Mouse (Mus musculus) spleen, embryonic (tissue): Measurements from ENCODE around the gene Nfyc.

Source experiments
- CTCF ChIA-PET: fragments of 350-600 bp; sonication (Branson Sonifier 250); formaldehyde crosslinking; loops from one replicate; lab custom pipeline; 2022; lab: Charles Lee

Nfyc gene

DNA sequence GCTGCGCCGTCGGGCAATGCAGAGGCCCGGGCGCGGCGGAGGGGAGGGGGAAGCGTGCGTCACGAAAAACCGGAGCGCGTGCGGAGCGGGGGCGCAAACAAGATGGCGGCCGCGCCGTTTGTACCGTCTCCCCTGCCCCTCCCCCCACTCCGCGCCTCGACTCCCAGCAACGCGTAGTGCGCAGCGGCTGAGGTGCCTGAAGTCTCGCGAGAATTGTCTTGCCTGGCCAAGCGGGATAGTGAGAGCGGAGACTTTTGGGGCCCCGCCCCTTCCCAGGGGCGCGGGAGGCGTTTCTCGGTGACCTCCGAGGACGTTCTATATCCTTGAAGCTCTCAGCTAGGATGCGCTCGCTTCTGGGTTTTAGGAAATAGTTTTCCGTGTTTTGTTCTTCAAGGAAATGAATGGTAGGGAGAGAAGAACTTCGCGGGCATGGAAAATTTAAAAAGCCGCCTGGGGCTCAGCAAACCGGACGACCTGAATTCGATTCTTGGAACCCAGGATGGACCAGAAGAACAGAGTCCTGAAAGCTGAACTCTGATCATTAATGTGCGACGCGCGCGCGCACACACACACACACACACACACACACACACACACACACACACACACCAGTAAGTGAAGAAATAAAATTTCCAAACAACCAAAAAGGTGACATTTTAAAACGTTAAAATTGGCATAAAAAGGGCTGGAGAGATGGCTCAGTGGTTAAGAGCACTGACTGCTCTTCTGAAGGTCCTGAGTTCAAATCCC is 5.6 kb downstream of the Nfyc start:
- CTCF ChIA-PET: interaction anchor here (0.6 kb wide), 1 partner anchor 1631 kb away, joined by 6 read pairs; no protein-coding TSS in a partner anchor

DNA sequence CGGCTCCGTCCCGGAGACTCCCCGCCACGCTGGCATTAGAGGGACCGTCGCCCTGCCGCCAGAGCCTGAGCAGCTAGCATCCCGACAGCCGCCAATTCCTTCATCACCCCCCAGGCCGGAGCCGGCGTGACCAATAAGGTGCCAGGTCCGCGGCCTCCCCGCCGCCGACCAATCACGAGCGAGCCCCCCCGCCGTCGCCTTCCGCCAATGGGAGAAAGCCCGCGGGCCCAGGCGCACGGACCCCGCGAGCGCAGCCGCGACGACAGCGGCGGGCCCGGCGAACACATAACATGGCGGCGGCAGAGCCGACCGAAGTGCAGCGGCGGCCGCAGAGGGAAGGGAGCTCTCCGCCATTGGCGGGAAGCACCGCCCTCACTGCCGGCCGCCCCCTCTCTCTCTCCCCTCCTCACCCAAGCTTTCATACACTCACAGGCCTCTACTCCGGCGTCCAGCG is 6.2 kb downstream of the Nfyc start:
- CTCF ChIA-PET: interaction anchor here (1.3 kb wide), 1 partner anchor 24 kb away, joined by 3 read pairs; no protein-coding TSS in a partner anchor

DNA sequence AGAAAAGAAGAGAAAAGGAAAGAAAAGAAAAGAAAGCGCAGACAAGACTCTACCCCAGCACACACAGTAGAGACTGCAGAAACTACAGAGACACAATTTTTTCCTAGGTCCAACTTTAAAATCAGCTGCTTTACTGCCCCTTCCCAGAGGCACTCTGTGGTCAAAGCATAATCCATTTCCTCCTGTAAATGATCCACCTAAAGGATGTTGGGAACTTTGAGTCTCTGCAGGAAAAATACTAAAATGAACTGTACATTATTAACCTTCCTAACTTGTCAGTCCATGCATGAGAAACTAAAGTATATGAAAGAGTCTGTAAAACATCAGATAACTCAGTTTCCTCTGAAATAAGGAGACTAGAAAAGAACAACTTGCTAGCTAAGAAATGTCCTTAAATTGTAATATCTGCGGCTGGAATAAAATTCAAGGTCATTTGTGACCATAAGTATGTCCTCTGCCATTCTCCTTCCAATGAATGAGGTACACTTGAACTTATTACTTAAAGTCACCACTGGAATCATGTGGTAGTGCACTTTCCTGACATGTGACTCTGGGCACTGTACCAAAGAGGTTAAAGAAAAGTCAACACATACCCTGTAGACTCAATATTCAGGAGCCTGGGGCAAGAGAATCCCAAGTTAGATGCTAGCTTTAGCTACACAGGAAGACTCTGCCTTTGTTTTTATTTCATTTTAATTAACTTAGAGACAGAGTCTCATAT is 9.0 kb downstream of the Nfyc start:
- CTCF ChIA-PET: no interaction called here

DNA sequence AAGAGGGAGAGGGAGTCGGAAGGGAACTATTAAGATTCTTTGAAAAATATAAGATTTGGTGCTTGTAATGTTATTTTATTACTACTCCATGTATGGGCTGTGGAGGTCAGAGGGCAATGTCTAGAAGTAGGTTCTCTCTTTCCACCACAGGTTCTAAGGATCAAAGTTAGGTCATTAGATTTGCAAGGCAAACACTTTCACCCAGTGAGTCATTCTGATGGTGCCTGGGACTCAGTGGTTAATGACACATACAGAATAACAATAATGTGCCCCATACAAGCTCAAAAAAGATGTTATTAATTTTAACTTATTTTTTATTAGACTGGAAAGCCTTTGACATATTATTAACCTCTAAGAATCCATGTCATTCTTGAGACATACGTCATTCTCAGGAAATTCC is 11.5 kb downstream of the Nfyc start:
- CTCF ChIA-PET: no interaction called here

DNA sequence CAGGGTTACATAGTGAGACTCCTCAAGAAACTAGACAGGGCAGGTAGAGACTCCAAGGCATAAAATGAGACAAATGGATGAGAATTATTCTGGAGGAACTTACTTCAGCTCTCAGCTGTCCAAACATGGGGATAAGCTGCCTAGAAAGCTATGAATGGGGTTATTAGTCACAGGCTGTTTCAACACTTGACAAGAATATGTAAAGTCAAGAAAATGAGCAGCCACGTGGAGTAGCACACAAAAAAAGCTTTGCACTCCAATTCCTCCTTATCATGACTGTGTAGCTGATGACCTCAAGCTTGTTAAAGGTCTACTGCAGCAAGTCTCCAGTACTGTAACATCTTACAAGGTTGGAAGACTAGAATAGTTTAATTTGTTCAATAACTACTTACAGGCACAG is 12.1 kb downstream of the Nfyc start:
- CTCF ChIA-PET: no interaction called here

DNA sequence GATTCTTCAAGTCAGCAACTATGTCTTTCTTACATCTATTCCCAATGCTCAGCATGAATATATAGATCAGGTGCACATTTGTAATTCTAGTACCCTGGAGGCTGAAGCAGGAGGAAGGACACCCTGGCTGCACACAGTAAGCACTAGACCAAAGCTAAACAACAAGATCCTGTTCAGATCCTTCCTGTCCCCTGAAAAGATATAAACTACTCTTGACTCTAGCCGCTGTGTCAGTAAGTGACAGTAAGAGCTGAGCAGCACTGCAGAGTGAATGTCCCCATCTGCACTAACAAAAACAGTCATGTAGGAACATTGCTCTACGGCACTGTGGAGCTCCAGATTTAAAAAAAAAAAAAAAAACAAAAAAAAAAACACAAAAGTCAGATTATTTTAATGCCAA is 13.4 kb downstream of the Nfyc start:
- CTCF ChIA-PET: interaction anchor here (0.6 to 0.7 kb wide), 2 partner anchors 96 to 241 kb away, joined by 3 to 10 read pairs; no protein-coding TSS in a partner anchor

DNA sequence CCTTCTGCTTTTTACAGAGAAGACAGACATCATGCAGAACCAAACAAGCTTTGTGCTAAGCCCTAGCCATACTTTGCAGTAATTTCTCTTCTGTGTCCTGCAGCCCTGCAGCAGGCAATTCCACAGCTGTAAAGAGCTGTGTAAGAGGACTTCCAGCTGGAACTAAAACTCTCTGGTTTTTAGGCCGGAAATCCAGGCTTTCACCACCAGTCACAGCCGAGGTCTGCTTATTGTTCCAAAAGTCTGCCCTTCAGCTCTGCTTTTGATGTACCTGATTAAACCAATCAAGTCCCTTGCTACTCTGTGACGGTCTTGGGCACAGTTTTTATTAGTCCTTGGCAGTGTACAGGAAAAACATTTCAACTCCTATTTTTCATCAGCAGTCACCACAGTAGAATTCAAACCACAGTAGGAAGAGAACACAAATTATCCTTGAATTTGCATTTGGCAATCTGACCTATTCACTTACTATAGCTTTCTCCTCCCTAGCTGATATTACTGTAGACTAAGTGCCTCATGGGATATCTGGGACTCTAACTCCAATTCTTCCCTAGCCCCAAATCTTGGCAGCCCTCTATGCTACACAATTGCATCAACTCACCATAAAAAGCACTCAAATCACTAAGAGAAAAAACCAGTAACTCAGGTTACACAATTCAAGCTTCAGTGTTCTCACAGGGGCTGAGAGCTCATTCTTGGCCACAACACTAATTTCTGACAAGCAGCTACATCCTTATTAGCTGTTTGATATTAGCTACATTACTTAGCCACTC is 14.2 kb downstream of the Nfyc start:
- CTCF ChIA-PET: interaction anchor here (1.5 kb wide), 1 partner anchor 13 kb away, joined by 3 read pairs; no protein-coding TSS in a partner anchor

DNA sequence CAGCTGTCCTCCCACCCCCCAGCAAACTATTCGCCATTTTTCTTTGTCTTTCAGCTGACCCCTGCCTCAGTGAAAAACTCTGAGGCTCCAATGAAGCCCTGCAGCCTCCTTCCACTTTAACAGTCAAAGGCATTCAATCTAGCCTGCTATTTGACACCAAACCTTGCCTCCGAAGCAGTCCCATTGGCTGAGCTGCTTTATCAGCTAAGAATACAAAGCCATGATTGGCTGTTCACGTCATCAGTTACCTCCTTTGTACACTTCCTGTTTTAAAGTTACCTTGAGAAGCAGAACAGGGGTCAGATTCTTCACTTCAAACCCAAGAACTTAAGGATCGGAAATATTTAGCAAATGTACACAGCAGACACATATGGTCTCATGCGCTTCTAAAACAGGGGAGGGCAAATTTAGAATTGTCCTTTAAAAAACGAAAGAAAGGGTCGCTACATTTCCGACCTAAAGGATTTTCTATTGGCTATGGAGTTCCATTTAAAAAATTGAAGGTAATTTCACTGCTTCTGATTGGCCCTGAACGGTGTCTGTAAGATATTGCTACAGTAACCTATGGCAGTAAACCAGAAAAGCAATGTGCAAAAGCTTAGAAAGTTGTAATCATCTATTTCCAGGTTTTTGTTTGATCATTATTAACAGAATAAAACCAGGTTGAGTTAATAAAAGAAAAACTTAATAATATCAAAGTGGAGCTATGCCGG is 15.6 kb downstream of the Nfyc start:
- CTCF ChIA-PET: interaction anchor here (0.6 to 1.5 kb wide), 2 partner anchors 11 to 227 kb away, joined by 3 to 8 read pairs; partner anchors contain the start of gene Gm8439

DNA sequence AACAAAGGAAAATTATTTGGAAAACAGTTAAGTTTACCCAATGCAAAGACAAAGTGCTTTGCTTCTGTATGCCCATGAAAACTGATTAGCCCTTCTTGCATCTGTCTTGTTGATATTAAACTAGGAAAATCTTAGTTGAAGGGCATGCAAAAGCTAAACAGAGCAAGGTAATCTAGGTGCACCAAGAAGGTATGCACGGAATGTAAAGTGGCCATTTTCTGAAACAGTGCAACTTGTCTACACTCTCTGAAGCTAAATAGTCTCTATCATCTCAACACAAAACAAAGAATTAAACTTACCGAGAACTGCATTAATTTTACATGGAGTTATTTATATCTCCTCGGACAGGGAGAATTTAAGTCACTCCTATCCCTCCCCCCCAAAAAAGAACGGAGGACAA is 16.2 kb downstream of the Nfyc start:
- CTCF ChIA-PET: interaction anchor here (0.6 kb wide), 1 partner anchor 227 kb away, joined by 8 read pairs; the partner anchor contains the start of gene Gm8439

DNA sequence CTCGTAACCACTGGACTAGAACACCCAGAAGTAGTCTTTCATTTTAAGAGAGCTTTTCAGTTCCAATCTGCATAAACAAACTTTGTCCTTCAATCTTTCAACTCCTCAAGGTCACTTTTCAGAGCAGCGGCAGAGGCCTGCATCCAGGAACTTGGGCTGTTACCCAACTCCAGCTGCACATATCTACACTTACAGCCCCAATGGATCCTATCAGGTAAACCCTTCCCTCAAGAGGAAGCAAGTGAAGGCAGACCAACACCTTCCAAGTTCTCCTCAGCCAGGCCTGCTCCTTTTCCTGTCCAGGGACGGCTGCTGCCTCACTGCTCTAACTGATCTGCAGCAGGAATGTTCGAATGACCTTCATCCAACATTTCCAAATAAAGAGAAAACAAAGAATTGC is 17.2 kb downstream of the Nfyc start:
- CTCF ChIA-PET: interaction anchor here (0.6 kb wide), 2 partner anchors 37 to 68 kb away, joined by 3 to 6 read pairs; no protein-coding TSS in a partner anchor

DNA sequence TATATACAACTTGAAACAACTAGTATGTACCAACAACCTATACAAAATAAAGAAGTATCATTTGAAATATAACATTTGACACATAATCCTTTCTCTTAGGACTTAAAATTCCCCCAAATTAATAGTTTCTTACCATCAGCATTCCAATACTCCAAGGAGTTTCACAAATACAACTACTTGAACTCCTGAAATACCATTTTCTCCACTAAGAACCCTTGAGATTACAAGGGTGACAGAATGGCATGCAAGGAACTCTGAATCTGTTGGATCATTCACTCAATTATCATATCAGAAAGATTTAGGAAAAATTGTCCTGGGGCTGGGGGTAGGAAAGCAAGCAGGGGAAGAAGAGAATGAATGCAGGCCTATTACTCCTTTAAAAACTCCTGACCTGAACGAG is 17.6 kb downstream of the Nfyc start:
- CTCF ChIA-PET: no interaction called here

DNA sequence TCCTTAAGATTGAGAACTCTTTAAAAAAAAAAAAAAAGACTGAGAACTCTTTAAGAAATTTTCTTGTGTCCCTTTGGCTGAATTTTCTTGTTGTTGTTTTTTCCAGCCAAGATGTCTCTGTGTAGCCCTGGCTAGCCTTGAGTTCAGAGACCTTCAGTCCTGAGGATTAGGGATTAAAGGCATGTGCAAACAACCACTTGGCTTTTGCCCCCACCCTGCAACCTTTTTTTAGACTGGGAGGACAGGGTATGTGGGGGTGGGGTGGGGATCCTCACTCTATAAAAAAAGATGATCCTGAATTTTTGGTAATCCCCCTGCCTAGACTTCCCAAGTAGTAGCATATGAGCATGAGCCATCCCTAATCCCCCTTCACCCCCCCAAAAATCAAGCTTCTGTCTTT is 25.6 kb downstream of the Nfyc start:
- CTCF ChIA-PET: interaction anchor here (0.6 kb wide), 1 partner anchor 10 kb away, joined by 6 read pairs; no protein-coding TSS in a partner anchor

DNA sequence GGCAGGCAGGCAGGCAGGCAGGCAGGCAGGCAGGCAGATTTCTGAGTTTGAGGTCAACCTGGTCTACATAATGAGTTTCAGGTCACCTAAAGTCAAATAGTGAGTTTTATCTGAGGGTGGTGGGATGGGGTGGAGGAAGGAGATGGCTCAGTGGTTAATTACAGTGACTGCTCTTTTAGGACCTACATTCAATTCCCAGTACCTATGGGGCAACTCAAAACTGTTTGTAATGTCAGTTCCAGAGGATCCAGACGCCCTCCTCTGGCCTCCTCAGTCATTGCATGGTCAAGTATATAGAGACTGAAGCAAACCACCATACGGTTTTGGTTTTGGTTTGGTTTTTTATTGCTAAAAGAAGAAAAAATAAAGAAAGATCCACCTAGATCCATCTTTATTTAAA is 29.9 kb downstream of the Nfyc start:
- CTCF ChIA-PET: interaction anchor here (1.0 kb wide), 1 partner anchor 23 kb away, joined by 3 read pairs; no protein-coding TSS in a partner anchor

DNA sequence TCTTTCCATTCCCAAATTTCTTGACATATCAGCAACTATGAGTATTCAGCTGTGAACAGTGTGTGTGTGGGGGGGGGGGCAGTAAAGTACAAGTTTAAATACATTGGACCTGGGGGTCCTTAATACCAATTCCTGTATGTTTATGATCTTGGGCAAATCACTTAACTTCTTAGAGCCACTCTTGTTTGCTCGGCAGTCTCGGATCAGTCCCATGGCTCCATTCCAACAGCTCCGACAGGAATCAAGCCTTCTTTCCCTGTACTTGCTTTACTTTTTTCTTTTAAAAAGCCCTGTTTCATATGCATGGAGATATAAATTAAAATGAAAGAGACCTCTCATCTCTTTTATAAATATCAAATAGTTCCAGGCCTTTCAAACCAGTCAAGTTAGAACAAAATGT is 30.7 kb downstream of the Nfyc start:
- CTCF ChIA-PET: interaction anchor here (1.0 kb wide), 1 partner anchor 24 kb away, joined by 3 read pairs; no protein-coding TSS in a partner anchor

DNA sequence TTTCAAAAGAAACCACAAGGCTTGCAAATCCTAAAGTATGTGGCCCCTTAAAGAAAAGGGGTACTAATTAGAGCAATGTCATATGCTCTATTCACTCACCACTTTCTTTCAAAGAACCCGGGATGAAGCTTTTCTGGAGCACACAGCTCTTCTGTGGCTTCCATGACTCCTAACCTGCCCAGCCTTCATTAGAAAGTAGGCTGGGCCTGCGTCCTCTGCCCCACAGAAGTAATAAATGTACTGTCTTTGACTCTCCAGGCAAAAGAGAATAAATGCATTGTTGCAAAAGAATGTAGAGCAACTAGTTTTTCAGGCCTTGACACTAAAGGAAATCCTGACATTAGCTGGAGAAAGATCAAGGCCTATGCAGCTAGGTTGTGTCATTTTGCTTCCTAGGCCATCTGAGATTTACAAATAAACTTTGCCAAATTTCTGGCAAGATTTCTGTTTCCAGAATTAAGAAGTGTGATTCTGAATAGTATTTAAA is 31.6 kb downstream of the Nfyc start:
- CTCF ChIA-PET: interaction anchor here (1.1 kb wide), 1 partner anchor 11 kb away, joined by 6 read pairs; no protein-coding TSS in a partner anchor

DNA sequence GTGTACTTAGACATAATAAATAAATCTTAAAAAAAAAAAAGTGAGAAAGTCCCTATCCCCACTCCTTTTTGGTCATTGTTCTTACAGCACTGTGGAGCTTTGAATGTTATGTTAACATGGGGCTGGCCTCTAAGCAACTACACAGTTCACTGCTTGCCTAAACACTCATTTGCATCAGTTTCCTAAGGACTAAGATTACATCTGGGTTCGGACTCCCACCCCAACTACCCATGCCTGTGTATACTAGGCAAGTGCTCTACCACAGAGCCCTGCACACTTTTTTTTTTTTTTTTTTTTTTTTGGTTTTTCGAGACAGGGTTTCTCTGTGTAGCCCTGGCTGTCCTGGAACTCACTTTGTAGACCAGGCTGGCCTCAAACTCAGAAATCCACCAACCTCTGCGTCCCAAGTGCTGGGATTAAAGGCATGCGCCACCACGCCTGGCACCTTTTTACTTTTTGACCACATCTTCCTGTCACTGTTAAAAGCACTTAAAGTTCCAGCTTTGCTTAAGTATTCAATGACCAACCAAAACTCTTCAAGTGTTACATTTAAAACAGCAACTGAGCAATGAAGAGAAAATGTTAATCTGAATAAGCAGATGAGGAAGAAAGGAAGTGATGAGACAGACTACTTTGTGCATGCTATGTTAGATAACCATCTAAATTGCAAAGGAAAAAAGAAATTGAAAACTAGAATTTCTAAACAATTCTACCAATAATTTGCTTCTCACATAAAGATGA is 33.2 kb downstream of the Nfyc start:
- CTCF ChIA-PET: interaction anchor here (0.7 kb wide), 1 partner anchor 383 kb away, joined by 11 read pairs; no protein-coding TSS in a partner anchor

DNA sequence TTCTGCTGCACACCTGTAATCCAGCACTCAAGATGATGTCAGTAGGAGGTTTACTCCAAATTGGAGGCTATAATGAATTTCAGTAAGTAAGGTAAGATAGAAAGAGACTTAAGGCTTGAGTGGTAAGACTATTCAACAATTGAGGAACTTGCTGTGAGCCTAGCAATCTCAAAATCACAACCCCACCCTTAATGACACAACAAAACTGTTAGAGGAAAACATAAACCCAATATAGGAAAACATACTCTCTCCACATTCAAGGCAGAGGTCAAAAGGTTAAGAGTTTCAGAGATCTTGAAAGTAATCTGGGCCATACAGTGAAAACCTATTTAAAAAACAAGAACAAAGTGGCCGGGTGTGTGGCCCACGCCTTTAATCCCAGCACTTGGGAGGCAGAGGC is 34.7 kb downstream of the Nfyc start:
- CTCF ChIA-PET: interaction anchor here (0.6 kb wide), 1 partner anchor 9 kb away, joined by 6 read pairs; no protein-coding TSS in a partner anchor

DNA sequence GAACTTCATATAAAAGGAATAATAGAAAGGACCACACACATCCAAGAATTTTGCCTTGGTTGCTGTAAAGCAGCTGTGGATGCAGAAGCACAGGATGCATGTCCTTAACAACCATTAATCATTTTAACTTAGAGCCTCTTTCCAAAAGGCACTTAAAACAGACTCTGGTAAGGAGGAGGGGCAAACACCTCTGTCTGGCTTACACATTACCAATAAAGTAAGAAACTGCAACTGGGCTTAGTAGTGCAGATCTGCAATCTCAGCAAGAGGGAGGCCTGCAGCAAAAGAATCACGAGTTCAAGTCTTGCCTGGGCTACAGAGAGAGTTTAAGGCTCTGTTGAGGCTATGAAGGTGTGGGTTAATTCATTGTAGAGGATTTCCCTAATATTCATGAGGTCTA is 35.7 kb downstream of the Nfyc start:
- CTCF ChIA-PET: no interaction called here

DNA sequence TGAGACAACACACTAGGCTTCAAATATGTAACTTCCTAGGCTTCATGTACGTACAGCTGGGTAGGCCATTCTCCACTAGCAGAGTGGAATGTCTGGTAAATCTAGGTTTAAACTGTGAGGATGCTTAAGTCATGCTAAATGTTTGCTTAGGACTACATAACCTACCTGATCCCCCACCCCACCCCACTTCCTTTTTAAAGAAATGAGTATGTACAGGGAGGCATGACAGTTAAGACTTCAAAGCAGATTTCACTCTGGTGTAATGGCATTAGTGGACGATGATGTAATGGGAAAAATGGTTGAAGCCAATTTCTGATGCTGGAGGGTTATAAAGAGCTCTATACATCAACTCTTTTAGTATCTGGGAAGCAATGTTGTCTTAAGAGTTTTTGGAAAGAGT is 38.5 kb downstream of the Nfyc start:
- CTCF ChIA-PET: no interaction called here

DNA sequence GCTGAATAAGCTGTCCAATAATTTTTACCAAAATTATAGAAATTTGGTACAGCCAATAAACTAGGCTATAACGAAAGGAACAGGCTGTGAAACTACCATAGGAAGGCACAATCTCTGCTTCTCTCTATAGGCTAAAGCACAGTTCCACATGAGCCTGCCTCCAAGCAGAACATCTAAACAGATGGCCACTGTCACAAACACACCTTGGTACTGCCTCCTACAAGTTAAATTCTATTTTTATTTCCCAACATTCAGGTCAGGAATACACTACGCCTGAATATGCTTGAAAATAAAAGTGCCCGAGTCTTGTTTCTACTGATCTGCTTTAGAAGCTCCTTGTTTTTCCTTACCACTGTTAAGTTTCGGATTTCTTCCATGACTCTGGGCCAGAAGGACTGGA is 41.3 kb downstream of the Nfyc start:
- CTCF ChIA-PET: no interaction called here
